Mouse (Mus musculus) heart, adult 2 months (tissue): Measurements from ENCODE around the gene Dvl2. TPM values are rescaled to one million over a fixed set of nuclear protein-coding genes. Genes with fewer than 3 reads are reported as not detected.

ENCODE experiments used
- DNase-seq, 2 experiments: peaks; one replicate each; pipeline ENCODE4 v3.0.0; 2021
- H3K27ac ChIP-seq: fragments of 200-600 bp; 2 replicates; pipeline ENCODE4 v1.8.1; 2022
- H3K27me3 ChIP-seq: fragments of 200-500 bp; 2 replicates; pipeline ENCODE4 v1.6.1; 2012; ENCODE audit warnings: mild to moderate bottlenecking, low read length, inconsistent platforms, mixed read lengths; ENCODE audit not compliant: control insufficient read depth, insufficient read depth
- H3K36me3 ChIP-seq: fragments of 200-500 bp; 2 replicates; pipeline ENCODE4 v1.6.1; 2012; ENCODE audit warnings: low read length, inconsistent platforms; ENCODE audit not compliant: control insufficient read depth, insufficient read depth
- H3K4me1 ChIP-seq: fragments of 200-500 bp; 2 replicates; pipeline ENCODE4 v1.6.1; 2011; ENCODE audit warnings: low read length; ENCODE audit not compliant: control insufficient read depth, insufficient read depth
- H3K4me3 ChIP-seq: fragments of 200-600 bp; 2 replicates; pipeline ENCODE4 v1.8.1; 2022
- H3K79me2 ChIP-seq: fragments of 200-500 bp; replicated peaks from 2 replicates; pipeline ENCODE4 v1.6.1; 2012; ENCODE audit warnings: mild to moderate bottlenecking, inconsistent platforms, low read length, moderate library complexity, mixed read lengths; ENCODE audit not compliant: control insufficient read depth, insufficient read depth
- H3K9ac ChIP-seq: fragments of 200-500 bp; 2 replicates; pipeline ENCODE4 v1.6.1; 2012; ENCODE audit warnings: low read depth, mild to moderate bottlenecking, control low read depth, inconsistent platforms, low read length, mixed read lengths
- CTCF ChIP-seq: fragments of 200-600 bp; IDR thresholded peaks from 2 replicates; pipeline ENCODE4 v1.8.1; 2022; ENCODE audit warnings: antibody characterized with exemption, mild to moderate bottlenecking, moderate library complexity
- EP300 ChIP-seq: fragments of 200-500 bp; IDR thresholded peaks from 2 replicates; pipeline ENCODE4 v1.6.1; 2011; ENCODE audit warnings: low read depth, low read length, control low read depth; ENCODE audit not compliant: insufficient read depth
- POLR2A ChIP-seq: fragments of 200-500 bp; IDR thresholded peaks from 2 replicates; pipeline ENCODE4 v1.6.1; 2011; ENCODE audit warnings: mild to moderate bottlenecking, low read depth, low read length, control low read depth; ENCODE audit not compliant: insufficient read depth
- WGBS: fragments of 180-500 bp; shearing (Covaris S2); methylation state at CpG from one replicate; pipeline ENCODE4 v1.1.7; 2018; 5-methylcytosine and 5-hydroxymethylcytosine counted together
- intact Hi-C: fragments of 180-260 bp; cut with DNase I; formaldehyde crosslinking; loops from one replicate; pipeline ENCODE4 v1.15.1; 2025
- polyA plus RNA-seq: library from polyadenylated mRNA; depleted of rRNA; stranded (reverse); fragments of >200 nt; gene quantifications from 2 replicates; pipeline ENCODE4 v1.2.3, GENCODE M21; 2012
- total RNA-seq, 2 experiments: library from RNA; stranded (reverse); gene quantifications; 2 replicates each; pipeline ENCODE4 v1.2.3; 2021

Dvl2 gene
- total and polyA plus RNA-seq, 3 experiments, result 4.1 to 7.4 (median 4.9) TPM

DNA sequence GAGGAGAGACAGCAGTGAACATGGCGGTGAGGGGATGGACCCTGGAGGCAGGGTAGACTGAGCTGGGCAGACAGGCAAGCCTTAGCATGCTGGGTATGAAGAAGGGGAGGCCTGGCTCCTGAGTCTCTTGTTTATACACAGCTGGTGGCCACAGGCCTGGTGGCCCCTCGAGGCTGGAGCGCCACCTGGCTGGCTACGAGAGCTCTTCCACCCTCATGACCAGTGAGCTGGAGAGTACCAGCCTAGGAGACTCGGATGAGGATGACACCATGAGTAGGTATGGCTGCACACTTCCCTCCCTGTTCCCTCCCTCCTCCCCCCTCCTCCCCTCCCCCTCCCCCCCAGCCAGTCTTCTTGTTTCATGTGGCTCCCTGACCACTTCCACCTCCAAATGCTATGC, 5.1 kb downstream of the Dvl2 start:
- H3K36me3 ChIP-seq, result no peaks in the 10 kb centered on the region
- peaks cover 1% of the 10 kb centered on the region for H3K4me1 ChIP-seq
- H3K27ac ChIP-seq, result no peak overlapping the region
- 62% methylated on average over 5 of the region's 5 CpGs for WGBS
- no peak overlapping the region for H3K4me3 ChIP-seq
- H3K79me2 ChIP-seq, result peaks cover 3% of the 10 kb centered on the region
- no peak for DNase-seq
- no peaks in the 10 kb centered on the region for H3K27me3 ChIP-seq
- TF ChIP-seq CTCF (peak; percentile 53), EP300 (no peak)
- intact Hi-C loops, result no loop called here
- no peak overlapping the region for H3K9ac ChIP-seq

- DNase-seq, result no peak
Measured at GRCm38 (mm10) chr11:70010033-70010432, 9.6 kb downstream of the Dvl2 start.

GRCm38 (mm10) chr11:70010548-70010947, 10.2 kb downstream of the Dvl2 start:
- H3K36me3 ChIP-seq, result no peaks in the 10 kb centered on the region
- DNase-seq, result no peak
- no peaks in the 10 kb centered on the region for H3K27me3 ChIP-seq
- no peak overlapping the region for H3K4me3 ChIP-seq
- H3K4me1 ChIP-seq, result peaks cover 5% of the 10 kb centered on the region
- intact Hi-C loops, result no loop called here
- WGBS, result 69% methylated on average over 12 of the region's 12 CpGs
- H3K27ac ChIP-seq, result no peak overlapping the region
- TF ChIP-seq POLR2A, result no peak
- TF ChIP-seq CTCF, result no peak
- TF ChIP-seq EP300, result no peak
- no peak overlapping the region for H3K9ac ChIP-seq
- H3K79me2 ChIP-seq, result no peaks in the 10 kb centered on the region

More at GRCm38 (mm10) chr11:70010033-70010432, 9.6 kb downstream of the Dvl2 start:
- intact Hi-C loops, result no loop called here
- Histone ChIP-seq H3K4me3 (no peak overlapping the region), H3K36me3 (no peaks in the 10 kb centered on the region), H3K27me3 (no peaks in the 10 kb centered on the region), H3K27ac (no peak overlapping the region), H3K9ac (no peak overlapping the region), H3K4me1 (peaks cover 5% of the 10 kb centered on the region), H3K79me2 (no peaks in the 10 kb centered on the region)
- TF ChIP-seq CTCF, result no peak
- no peak for TF ChIP-seq EP300
- no peak for TF ChIP-seq POLR2A
- WGBS, result 81% methylated on average over 6 of the region's 6 CpGs

- Histone ChIP-seq H3K27ac (no peak overlapping the region), H3K36me3 (no peaks in the 10 kb centered on the region), H3K4me3 (no peak overlapping the region), H3K27me3 (no peaks in the 10 kb centered on the region), H3K79me2 (no peaks in the 10 kb centered on the region), H3K4me1 (peaks cover 5% of the 10 kb centered on the region), H3K9ac (no peak overlapping the region)
- 86% methylated on average over 10 of the region's 10 CpGs for WGBS
- intact Hi-C loops, result no loop called here
- no peak for DNase-seq
- no peak for TF ChIP-seq POLR2A
- TF ChIP-seq EP300, result no peak
- TF ChIP-seq CTCF, result no peak
Measured at GRCm38 (mm10) chr11:70010961-70011360, 10.6 kb downstream of the Dvl2 start.

GRCm38 (mm10) chr11:70012931-70013330, 12.5 kb downstream of the Dvl2 start:
- Histone ChIP-seq H3K79me2 (no peaks in the 10 kb centered on the region), H3K4me3 (no peak overlapping the region), H3K4me1 (peaks cover 5% of the 10 kb centered on the region), H3K27me3 (no peaks in the 10 kb centered on the region), H3K36me3 (no peaks in the 10 kb centered on the region), H3K9ac (no peak overlapping the region), H3K27ac (no peak overlapping the region)
- 79% methylated on average over 9 of the region's 9 CpGs for WGBS
- TF ChIP-seq POLR2A (no peak), CTCF (no peak), EP300 (no peak)
- no peak for DNase-seq
- intact Hi-C loops, result no loop called here

GRCm38 (mm10) chr11:70013408-70013807, 13.0 kb downstream of the Dvl2 start:
- Histone ChIP-seq H3K27me3 (no peaks in the 10 kb centered on the region), H3K36me3 (no peaks in the 10 kb centered on the region), H3K27ac (no peak overlapping the region), H3K4me3 (no peak overlapping the region), H3K79me2 (no peaks in the 10 kb centered on the region), H3K4me1 (peaks cover 5% of the 10 kb centered on the region), H3K9ac (no peak overlapping the region)
- WGBS, result 63% methylated on average over 3 of the region's 3 CpGs
- intact Hi-C loops, result no loop called here
- no peak for DNase-seq
- TF ChIP-seq CTCF (no peak), EP300 (no peak), POLR2A (no peak)

DNA sequence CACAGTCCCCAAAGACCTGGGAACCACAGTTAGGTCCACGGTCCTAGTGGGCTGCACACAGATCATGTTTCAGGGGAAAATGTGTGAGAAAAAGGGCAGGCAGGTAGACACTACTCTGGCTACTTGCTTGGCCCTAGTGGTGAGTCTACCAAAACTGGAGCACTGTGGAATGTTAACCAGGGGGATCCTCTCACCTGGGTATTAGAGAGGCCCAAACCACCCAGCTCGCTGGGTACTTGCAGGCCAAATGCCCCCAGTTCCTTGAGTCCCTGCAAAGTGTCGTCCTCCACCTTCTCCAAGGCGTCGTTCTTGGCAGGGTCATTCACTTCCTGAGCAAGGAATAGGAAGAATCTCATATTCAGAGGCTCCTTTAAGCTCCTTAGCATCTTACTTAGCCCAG, 13.7 kb downstream of the Dvl2 start:
- WGBS, result 53% methylated on average over 5 of the region's 5 CpGs
- no peak for DNase-seq
- H3K27me3 ChIP-seq, result no peaks in the 10 kb centered on the region
- H3K4me1 ChIP-seq, result peaks cover 5% of the 10 kb centered on the region
- TF ChIP-seq CTCF (no peak), EP300 (no peak), POLR2A (no peak)
- H3K79me2 ChIP-seq, result no peaks in the 10 kb centered on the region
- H3K27ac ChIP-seq, result peak overlapping the region; percentile 97
- no peak overlapping the region for H3K9ac ChIP-seq
- no peaks in the 10 kb centered on the region for H3K36me3 ChIP-seq
- peak overlapping the region; percentile 71 for H3K4me3 ChIP-seq
- intact Hi-C loops, result loop anchor here (2.0 kb wide), 1 partner anchor 13 kb away; the partner anchor contains the start of gene Dvl2
